Mouse (Mus musculus) gastrocnemius, adult 8-10 months (tissue): ENCODE results near the gene Ppp1r3c. TPM values are rescaled to one million over a fixed set of nuclear protein-coding genes. Genes with fewer than 3 reads are reported as not detected.

ENCODE experiments used
- DNase-seq, 2 experiments: peaks; one replicate each; pipeline ENCODE4 v3.0.0; 2022; ENCODE audit warnings: low spot score in 2 of 2
- total RNA-seq, 4 experiments: library from RNA; stranded (reverse); gene quantifications; 2 replicates each; pipeline ENCODE4 v1.2.4; 2022

Ppp1r3c gene
- total RNA-seq, 4 experiments from 2014 or later = 231 to 631 (median 418) TPM

GRCm38 (mm10) chr19:36721139-36721538, 15.3 kb downstream of the Ppp1r3c start:
- DNase-seq = no peak

- no peak for DNase-seq
Measured at GRCm38 (mm10) chr19:36716221-36716620, 20.2 kb downstream of the Ppp1r3c start.

- DNase-seq = no peak
Measured at GRCm38 (mm10) chr19:36715591-36715990, 20.9 kb downstream of the Ppp1r3c start.

DNA sequence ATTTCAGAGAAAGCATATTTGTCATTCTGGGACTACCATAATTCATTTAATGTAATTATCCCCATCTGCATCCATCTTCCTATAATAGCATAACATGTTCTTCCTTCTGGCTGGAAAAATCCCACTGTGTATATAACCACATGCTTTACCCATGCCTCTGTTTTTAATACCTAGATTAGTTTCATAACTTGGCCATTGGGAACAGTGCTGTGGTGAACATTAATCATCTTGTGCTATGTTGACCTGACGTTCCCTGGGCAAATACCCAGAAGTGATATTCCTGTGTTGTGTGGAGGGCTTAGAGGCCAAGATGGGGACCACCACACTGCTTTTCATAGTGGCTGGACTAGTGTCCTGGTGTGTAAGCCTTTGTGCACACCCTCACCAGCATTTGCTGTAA, 22.0 kb downstream of the Ppp1r3c start:
- DNase-seq = no peak

- no peak for DNase-seq
Measured at GRCm38 (mm10) chr19:36713092-36713491, 23.4 kb downstream of the Ppp1r3c start.

DNA sequence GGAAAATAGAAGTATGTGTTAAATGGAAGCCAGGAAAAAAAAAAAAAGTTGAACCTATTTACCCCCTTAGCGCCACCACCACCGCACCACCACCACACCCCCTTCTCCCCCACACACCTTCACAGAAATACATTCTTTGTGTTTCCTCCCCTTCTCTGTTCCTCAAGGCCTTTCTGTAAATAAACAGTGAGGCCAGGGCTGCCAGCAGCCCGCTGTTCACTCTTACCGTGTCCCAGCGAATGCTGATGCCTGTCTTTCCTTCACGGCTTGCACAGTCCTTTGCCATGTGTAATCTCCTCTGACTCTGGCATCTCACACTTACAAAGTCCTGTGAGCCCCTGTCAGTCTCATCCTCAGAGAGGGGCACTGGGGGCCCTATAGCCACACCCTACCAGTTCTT, 30.3 kb downstream of the Ppp1r3c start:
- no peak for DNase-seq

GRCm38 (mm10) chr19:36705286-36706146, 30.9 kb downstream of the Ppp1r3c start:
- no peak for DNase-seq

GRCm38 (mm10) chr19:36704763-36705162, 31.7 kb downstream of the Ppp1r3c start:
- no peak for DNase-seq

- no peak for DNase-seq
Measured at GRCm38 (mm10) chr19:36701809-36702622, 34.4 kb downstream of the Ppp1r3c start.

- no peak for DNase-seq
Measured at GRCm38 (mm10) chr19:36701366-36701765, 35.1 kb downstream of the Ppp1r3c start.

GRCm38 (mm10) chr19:36700937-36701336, 35.5 kb downstream of the Ppp1r3c start:
- DNase-seq = no peak

- DNase-seq = no peak
Measured at GRCm38 (mm10) chr19:36699151-36699550, 37.3 kb downstream of the Ppp1r3c start.

- DNase-seq = no peak
Measured at GRCm38 (mm10) chr19:36698200-36698599, 38.3 kb downstream of the Ppp1r3c start.

- no peak for DNase-seq
Measured at GRCm38 (mm10) chr19:36696601-36697122, 39.8 kb downstream of the Ppp1r3c start.

- DNase-seq = no peak
Measured at GRCm38 (mm10) chr19:36693530-36693929, 42.9 kb downstream of the Ppp1r3c start.

DNA sequence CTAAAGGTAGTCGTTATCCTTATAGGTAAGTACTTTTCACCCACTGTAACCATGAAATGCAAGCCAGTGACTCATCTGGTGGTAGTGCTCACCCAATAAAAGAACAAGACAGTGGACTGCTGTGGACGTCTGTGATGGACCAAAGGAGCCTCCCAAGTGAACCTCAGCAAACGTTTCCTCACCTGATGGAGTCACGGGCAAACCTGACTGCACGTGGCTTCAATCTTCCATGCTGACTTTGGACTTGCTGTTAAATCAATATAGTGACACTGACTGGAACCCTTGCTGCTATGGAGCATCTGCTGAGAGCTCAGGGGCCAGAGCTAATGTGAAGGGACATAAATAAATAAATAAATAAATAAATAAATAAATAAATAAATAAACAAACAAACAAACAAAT, 44.5 kb downstream of the Ppp1r3c start:
- DNase-seq = no peak

DNA sequence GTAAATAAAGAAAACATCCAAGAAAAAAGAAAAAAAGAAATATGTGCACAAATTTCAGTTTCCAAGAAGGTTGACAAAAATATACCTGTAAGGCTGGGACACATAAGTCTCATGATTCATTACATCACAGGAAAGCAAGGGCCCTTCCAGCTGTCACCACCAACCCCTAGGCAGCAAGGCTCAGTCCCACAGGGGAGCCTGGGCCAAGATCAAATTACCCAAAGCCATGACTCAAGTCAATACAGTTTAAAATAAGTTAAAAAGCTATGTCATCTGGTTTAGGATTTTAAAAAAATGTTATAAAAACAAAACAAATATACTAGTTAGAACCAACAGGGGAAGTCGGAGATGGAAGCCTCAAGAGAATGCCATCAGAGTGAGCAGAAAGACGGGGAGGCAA, 45.2 kb downstream of the Ppp1r3c start:
- no peak for DNase-seq

- DNase-seq = no peak
Measured at GRCm38 (mm10) chr19:36689205-36689604, 47.2 kb downstream of the Ppp1r3c start.

DNA sequence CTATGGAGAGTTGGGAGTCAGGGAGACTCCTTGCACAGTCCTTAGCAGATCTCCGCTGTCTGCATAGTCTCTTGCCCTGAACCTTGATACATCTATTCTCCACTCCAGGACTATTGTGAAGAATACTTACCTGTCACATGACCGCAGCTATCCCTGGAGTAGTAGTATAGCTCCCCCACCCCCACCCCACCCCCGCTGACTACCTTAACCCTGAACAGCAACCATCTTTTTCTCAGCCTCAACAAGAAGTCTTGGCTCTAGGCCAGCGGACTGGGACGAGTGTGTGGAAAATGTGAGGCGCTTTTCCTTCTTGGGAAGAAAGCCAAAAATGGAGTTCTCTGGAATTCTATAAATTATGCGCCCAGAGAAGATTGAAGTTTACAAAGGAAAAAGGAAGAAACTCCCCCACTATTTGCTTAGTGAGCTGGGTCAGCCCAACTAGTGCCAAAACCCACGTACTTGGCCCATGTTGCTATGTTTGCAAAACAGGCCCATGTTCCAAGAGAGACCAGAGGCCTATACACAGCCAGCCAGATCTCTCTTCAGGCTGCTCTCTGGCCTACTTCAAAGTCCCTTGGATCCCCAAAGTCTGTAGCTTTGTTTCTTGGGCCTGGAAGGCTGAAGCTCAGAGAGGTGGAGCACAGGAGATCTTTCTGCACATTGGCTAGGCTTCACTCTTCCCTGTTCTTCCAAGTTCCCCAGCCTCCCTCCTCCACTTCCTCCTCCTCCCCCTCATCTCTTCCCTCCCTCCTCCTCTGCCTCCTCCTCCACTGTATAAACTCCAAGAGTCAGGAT, 48.4 kb downstream of the Ppp1r3c start:
- peak; percentile 53 to 69 for DNase-seq

DNA sequence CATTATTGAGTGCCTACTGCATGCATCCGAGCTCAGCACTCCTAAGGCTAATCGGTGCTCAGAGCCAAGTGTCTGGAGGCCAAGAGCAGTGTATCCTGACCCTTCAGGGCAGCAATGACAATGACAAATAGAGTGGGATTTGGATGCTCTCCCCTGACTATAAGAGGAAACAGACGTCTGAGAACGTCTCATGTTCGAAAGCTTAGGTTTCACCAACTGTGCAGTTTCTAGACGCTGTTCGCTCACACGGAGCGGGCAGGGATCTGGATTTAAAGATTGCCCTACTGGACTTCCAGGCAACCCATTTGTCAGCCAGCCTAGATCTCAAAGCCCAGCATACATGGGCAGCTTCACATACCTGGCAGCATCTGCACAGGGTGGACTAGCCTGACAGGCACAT, 49.4 kb downstream of the Ppp1r3c start:
- peak; percentile 52 to 62 for DNase-seq

GRCm38 (mm10) chr19:36686016-36686415, 50.4 kb downstream of the Ppp1r3c start:
- DNase-seq = no peak
